8 mouse cellular contexts compared by ENCODE assay signal in genomic region chr6:47748306-47748705, GRCm38 (mm10).
DNase-seq lines count a peak whose midpoint lies in the region; ATAC-seq and TF ChIP-seq lines count a peak whose summit lies in the region.
"Not testable (repeated sequence)": the region's sequence is repeated elsewhere in the genome, so short reads cannot be mapped to it uniquely, and the experiment has no call there.

No protein-coding gene starts in this region.

- H3K4me3 ChIP-seq in G1E (ENCODE audit: low read depth, low read length) = peak overlapping the region; percentile 46; the same call in 1 of the 2 replicates
- peak overlapping the region; percentile 19; the same call in 1 of the 2 replicates for H3K4me3 ChIP-seq in embryonic facial prominence, embryonic 11.5 days (ENCODE audit: low read depth, low read length)
- H3K4me3 ChIP-seq in hindbrain, postnatal 0 days (ENCODE audit: low read length) = peak overlapping the region; percentile 23; the same call in 1 of the 2 replicates
- peak overlapping the region; percentile 17; the same call in 1 of the 2 replicates for H3K4me3 ChIP-seq in liver, postnatal 0 days (ENCODE audit: low read depth, low read length)
- peak overlapping the region; percentile 18; the same call in 1 of the 2 replicates for H3K4me3 ChIP-seq in neural tube, embryonic 14.5 days (ENCODE audit: low read depth, low read length)

- peak overlapping the region; percentile 33; the same call in 1 of the 2 replicates for H3K4me2 ChIP-seq in embryonic facial prominence, embryonic 11.5 days (ENCODE audit: low read depth, low read length)
- not testable (repeated sequence) for H3K4me2 ChIP-seq in hindbrain, postnatal 0 days (ENCODE audit: low read depth, low read length); liver, postnatal 0 days (ENCODE audit: low read depth, low read length); neural tube, embryonic 14.5 days (ENCODE audit: low read depth, low read length)

- H3K27ac ChIP-seq in embryonic facial prominence, embryonic 11.5 days (replicated peaks; ENCODE audit: low read depth, low read length); hindbrain, postnatal 0 days; liver, postnatal 0 days (ENCODE audit: low read depth); neural tube, embryonic 14.5 days (ENCODE audit: low read depth, low read length): not testable (repeated sequence)

- DNase-seq in G1E (ENCODE audit: low spot score); embryonic facial prominence, embryonic 11.5 days (ENCODE audit: low spot score); hindbrain, postnatal 0 days (ENCODE audit: low spot score); liver, postnatal 0 days: not testable (repeated sequence)
- peak; percentile 69 to 76 for DNase-seq in gastrocnemius, postnatal 4 days (ENCODE audit: low spot score in 2 of 2)
- peak; percentile 94 to 97 for DNase-seq in layer of hippocampus, postnatal 10 days (ENCODE audit: low spot score in 2 of 2)
- DNase-seq in testis, postnatal 14 days (ENCODE audit: low spot score) = peak; percentile 75

- H3K9me3 ChIP-seq in G1E (replicated peaks); embryonic facial prominence, embryonic 11.5 days (replicated peaks; ENCODE audit: control insufficient read depth, low read length); hindbrain, postnatal 0 days (ENCODE audit: low read length); liver, postnatal 0 days (ENCODE audit: low read length); neural tube, embryonic 14.5 days (ENCODE audit: control insufficient read depth, low read length): not testable (repeated sequence)

- TF ChIP-seq CTCF in G1E (IDR thresholded peaks at IDR 0.05; ENCODE audit: low read depth, low read length) = not testable (repeated sequence)
- peak; percentile 11; the same call in 1 of the 2 replicates for TF ChIP-seq CTCF in hindbrain, postnatal 0 days (IDR thresholded peaks at IDR 0.05; ENCODE audit: low read depth)
- TF ChIP-seq CTCF in liver, postnatal 0 days (IDR thresholded peaks at IDR 0.05; ENCODE audit: low read depth) = peak; percentile 16; the same call in 1 of the 2 replicates

- H3K27me3 ChIP-seq in G1E (ENCODE audit: insufficient read depth, low read length); embryonic facial prominence, embryonic 11.5 days (ENCODE audit: control insufficient read depth, insufficient read depth, low read length); hindbrain, postnatal 0 days (ENCODE audit: insufficient read depth, low read length); liver, postnatal 0 days (ENCODE audit: insufficient read depth, low read length); neural tube, embryonic 14.5 days (ENCODE audit: control insufficient read depth, insufficient read depth, low read length): not testable (repeated sequence)

- TF ChIP-seq EP300 in liver, postnatal 0 days (IDR thresholded peaks at IDR 0.05; ENCODE audit: low read depth) = not testable (repeated sequence)

- WGBS in embryonic facial prominence, embryonic 11.5 days = 9% methylated on average over 8 of the region's 25 CpGs
- 6% methylated on average over 8 of the region's 25 CpGs for WGBS in hindbrain, postnatal 0 days
- WGBS in liver, postnatal 0 days (ENCODE audit: insufficient replicate concordance) = 6% methylated on average over 8 of the region's 25 CpGs
- WGBS in neural tube, embryonic 14.5 days = 11% methylated on average over 8 of the region's 25 CpGs

- not testable (repeated sequence) for H3K36me3 ChIP-seq in G1E (replicated peaks); embryonic facial prominence, embryonic 11.5 days (replicated peaks; ENCODE audit: control insufficient read depth, insufficient read depth, low read depth, low read length); hindbrain, postnatal 0 days (ENCODE audit: insufficient read depth, low read length); liver, postnatal 0 days (replicated peaks; ENCODE audit: insufficient read depth, low read length); neural tube, embryonic 14.5 days (ENCODE audit: control insufficient read depth, insufficient read depth, low read length)

- not testable (repeated sequence) for ATAC-seq in G1E (ENCODE audit: extremely low read depth, insufficient number of reproducible peaks, low FRiP score, poor library complexity, severe bottlenecking); embryonic facial prominence, embryonic 11.5 days (replicated peaks; ENCODE audit: insufficient number of reproducible peaks, low FRiP score, low TSS enrichment, low read depth); hindbrain, postnatal 0 days; liver, postnatal 0 days; neural tube, embryonic 14.5 days (ENCODE audit: low read depth)

- not testable (repeated sequence) for H3K4me1 ChIP-seq in G1E (ENCODE audit: insufficient read depth, low read depth, low read length); embryonic facial prominence, embryonic 11.5 days (ENCODE audit: control insufficient read depth, insufficient read depth, low read length); hindbrain, postnatal 0 days (ENCODE audit: insufficient read depth, low read length); liver, postnatal 0 days (ENCODE audit: insufficient read depth); neural tube, embryonic 14.5 days (ENCODE audit: control insufficient read depth, insufficient read depth, low read length)

- not testable (repeated sequence) for H3K9ac ChIP-seq in embryonic facial prominence, embryonic 11.5 days (replicated peaks; ENCODE audit: low read length); hindbrain, postnatal 0 days (replicated peaks; ENCODE audit: low read length); liver, postnatal 0 days (replicated peaks); neural tube, embryonic 14.5 days (replicated peaks; ENCODE audit: low read depth, low read length)
